Mouse (Mus musculus) v-Abl transformed pro-B cells (cell line): ENCODE measurements at regions not wholly inside any gene's neighbourhood (a gene's known extent, or its start where the extent isn't known, plus 50 kb on each side); places are given as distances from the start of the nearest gene placed in this dataset.
"Not testable (repeated sequence)": the region's sequence is repeated elsewhere in the genome, so short reads cannot be mapped to it uniquely, and the experiment has no call there.

ENCODE experiments used
- in situ Hi-C, 2 experiments: fragments of 400-800 bp; cut with MboI; formaldehyde crosslinking; loops; one replicate each; pipeline ENCODE4 v1.15.1; 2025; ENCODE audit not compliant: unreplicated experiment in 2 of 2

DNA sequence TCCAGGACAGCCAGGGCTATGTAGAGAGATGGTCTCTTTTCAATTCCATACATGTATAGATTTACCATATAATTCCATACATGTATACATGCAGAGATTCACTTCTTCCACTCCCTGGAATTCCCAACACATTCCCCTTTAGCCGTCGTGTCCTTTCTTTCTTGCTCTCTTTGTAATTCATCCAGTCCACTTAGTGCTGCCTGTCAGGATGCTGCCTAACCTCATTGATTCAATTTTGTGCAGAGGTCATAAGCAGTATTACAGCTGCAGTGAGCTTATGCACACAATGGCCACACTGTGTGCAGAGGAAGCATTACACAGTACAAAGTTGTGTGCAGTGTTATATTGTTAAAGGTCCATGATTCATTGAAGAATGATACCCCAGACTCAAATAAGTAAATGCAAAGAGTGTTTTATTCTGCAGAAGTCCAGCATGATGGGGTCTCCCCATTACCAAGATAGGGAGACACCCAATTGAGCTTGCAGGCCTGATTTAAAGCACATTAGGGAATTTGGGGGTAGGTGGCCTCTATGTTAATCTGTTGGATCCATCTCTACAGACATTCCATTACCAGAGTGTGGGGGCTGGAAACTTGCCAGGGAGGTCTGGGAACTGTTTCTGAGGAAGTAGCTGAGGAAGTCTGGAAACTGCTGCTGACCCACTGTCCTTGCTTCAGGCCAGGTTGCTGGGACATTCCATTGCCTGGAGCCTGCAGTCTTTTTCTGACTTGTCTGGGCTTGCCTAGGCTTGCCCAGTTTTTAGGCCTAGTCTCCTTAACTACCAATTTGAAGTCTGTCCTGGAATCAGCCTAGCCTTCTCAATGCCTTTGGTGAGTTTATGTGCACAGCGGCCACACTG lies 72.8 kb downstream of the Fam161a start:
- in situ Hi-C loops, result no loop called here

DNA sequence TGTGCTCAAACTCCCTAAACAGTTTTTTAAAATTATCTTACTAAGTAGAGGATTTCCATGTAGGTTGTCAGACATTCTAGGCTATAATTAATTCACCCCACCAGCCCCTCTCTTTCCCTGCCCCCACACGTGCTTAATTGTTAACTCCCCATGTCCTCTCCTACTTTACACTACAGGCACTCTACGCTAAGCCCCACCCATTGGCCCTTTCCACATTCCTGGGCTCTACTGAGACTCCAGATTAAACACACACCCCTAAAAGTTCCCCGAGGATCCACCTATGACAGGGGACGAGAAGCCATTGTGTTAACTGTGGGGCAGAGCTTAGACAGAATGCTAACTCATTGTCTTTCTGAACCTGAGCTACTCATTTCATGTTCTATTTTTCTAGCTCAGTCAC lies 74.3 kb downstream of the Fam161a start:
- in situ Hi-C loops, result no loop called here

DNA sequence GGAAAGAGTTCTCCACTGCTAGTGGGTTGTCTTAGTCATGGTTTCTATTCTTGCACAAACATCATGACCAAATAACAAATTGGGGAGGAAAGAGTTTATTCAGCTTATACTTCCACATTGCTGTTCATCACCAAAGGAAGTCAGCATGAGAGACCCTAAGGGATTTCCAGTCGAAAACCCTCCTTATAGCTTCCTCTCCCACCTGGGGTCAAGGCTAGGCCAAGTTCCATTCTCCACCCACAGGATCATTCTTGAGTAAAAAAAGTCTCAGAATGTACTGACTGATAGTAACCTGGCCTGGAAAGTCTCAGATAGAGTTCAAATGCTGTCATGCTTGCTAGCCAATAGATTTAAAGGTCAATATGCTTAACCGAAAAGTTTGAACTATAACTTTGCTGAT lies 76.5 kb downstream of the Fam161a start:
- in situ Hi-C loops, result not testable (repeated sequence)

DNA sequence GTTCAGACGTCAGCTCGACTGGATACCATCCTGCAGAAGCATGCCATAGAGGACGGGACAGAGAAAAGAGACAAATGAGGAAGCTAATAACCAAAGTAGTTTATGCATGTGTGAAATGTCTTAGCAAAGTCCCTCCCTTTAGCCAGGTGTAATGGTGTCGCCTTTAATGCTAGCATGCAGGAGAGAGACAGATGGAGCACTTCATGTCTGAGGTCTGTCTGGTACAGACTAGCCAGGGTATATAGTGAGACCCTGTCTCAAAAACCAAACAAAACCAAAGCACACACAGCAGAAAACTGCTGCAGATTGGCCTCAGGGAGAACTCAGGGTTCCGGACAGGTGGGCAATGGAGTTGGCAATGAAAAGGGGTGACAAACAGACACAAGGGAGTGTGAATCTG lies 88.0 kb downstream of the Fam161a start:
- in situ Hi-C loops, result no loop called here

DNA sequence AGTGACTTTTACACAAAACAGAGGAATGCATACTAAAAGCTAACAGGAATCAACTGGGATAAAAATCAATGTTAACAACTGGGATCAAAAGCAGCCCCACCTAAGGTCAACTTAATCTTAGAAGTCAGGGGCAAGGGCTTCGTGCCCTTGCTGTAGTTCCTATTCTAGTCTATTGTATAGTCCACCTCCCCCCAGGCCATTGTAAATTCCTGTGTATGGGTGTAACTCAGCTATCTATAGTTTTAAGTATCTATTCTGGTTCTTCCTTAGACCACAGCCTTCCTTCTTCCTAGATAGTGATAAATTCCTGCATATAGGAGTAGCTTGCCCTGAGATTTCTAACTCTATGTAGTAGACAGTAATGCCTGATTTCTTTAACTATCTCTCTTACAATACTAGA lies 88.4 kb downstream of the Fam161a start:
- in situ Hi-C loops, result not testable (repeated sequence)

DNA sequence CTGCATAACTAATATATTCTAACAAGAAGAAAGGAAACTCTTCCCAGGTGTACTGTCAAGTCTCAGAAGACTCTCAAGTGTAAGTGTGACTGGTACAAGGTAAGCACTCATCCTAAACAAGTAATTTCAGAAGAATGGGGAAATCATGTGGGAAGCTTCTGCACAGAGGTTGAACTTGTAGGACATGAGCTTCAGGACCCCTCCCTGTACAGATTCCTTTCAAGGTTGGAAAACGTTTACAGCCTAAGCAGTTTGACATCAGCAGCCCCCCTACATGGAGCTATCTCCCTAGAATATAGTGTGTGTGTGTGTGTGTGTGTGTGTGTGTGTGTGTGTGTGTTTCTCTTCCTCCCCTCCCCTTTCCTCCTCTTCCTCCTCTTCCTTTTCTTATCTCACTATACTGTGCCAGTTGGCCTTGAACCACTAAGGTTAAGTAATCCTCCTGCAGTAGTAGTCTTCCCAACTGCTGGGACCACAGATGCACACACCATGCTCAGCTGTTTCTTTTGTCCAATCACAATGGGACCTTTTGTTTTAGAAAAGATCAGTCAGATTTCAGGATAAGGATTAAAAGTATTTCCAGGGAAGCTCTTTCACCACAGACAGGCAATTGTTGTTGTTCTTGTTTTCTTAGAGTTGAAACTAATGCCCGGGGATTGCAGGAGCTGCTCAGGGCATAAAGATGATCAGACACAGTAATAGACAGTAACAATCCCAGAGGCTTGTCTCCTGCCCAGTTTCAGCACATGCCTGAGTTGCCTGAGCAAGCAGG lies 89.3 kb downstream of the Fam161a start:
- in situ Hi-C loops, result no loop called here

DNA sequence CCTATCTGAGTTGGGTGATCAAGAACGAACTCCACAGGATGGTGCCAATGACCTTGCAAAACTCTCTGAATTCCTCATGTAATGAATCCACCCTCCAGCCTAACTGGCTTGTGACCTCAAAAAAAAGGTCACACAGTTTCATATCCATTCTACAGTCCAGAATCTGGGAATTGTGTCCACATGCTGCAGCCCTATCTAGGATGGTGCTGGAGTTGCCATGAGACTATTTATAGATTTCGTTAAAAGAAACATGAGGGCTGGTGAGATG lies 89.8 kb downstream of the Fam161a start:
- in situ Hi-C loops, result no loop called here

DNA sequence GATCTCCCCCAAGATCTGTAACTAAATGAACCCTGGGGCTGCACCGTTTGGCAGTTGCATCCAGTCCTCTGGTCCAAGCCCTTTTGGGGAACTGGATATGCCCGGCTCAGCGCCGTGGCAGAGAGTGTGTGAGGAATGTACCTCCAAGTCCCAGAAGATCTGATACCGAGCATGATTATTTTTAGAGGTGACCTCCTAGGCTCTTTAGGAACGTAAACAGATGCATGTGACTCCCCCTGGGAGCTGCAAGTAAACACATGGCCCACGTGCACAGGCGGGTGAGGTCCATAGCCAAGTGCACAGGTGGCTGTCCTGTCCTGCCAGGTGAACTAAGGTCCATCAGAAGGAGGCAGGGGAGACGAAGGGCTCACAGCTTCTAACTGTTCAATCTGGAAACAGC lies 107.3 kb downstream of the Fam161a start:
- in situ Hi-C loops, result no loop called here

DNA sequence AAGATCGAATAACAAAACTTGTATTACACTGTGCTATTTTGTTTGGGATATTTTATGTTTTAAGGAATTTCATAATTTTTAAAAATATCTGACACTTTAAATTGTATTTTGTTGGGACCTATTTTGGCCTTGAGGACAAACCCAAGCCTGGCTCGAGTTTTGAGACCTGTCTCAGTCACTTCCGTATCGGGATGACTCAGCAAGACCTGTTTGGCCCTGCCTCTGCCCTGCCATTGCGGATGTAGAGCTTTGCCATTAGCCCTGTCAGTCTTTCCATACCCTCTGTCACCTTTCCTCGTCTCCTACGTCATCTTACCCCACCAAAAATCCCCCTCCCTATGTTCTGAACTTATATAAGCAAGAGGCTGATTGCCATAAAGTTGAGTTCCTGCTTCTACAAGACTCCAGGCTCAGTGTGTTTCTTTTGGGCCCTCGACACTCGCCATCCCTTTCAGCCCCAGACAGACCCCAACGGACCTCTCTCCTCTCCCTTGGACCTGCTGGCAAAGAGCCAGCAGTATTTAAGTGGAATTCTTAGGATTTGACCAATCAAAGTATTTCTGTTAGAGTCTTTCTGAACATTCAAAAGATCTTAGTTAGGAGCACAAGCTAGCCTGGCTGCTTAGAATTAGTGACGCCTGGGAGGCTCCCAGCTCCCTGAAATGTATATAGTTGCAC lies 113.3 kb downstream of the Fam161a start:
- in situ Hi-C loops, result no loop called here

DNA sequence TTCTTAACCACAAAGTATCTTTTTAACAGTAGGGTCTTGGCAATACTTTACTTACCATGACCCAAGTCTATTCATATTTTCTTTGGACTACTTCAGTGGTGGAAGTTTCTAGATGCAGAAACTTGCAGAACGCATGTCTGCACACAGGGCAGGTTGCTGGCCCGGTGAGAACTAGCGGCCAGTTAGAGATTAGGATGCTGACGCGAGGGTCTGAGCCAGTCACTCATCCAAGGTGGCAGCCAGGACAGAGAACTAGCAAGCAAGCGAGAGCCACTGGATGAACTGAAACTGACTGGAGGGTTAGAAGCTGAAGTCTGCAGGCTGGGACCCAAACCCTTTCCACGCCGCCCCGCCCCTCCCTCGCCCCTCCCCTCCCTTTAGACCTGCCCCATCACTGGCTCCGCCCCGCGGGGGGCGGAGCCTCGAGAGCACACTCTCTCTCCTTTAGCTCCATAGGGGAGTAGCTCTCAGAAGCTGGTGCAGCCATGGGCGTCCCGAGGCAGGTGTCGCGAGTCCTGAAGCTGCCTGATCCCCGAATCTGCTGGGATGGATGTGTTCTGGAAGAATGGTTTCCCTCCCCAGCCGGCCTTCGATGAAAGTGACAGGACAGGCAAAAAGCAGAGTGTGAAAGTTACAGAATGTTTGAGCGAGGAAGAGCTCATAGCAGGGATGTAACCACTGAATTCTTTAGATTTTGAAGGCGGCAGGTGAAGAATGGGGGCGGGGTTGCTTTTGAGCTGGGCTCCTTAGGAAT lies 117.0 kb downstream of the Fam161a start:
- in situ Hi-C loops, result no loop called here

DNA sequence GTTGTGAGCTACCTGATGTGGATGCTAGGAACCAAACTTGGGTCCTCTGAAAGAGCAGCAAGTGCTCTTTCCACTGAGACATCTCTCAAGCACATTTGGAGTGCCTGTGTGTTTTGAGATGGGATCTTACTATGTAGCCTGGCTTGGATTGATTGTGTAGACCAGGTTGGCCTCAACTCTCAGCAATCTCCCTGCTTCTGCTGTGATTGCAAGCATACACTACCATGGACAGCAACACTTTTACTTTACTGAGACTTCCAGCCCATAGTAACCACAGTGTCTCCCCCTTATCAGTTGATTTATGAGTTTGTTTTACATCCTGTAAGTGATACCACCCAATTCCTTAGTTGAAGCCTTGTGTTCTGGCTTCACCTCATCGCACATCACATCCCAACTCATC lies 123.8 kb downstream of the Fam161a start:
- in situ Hi-C loops, result loop anchor here (25.0 kb wide), 2 partner anchors 831 to 894 kb away; no protein-coding TSS in a partner anchor

DNA sequence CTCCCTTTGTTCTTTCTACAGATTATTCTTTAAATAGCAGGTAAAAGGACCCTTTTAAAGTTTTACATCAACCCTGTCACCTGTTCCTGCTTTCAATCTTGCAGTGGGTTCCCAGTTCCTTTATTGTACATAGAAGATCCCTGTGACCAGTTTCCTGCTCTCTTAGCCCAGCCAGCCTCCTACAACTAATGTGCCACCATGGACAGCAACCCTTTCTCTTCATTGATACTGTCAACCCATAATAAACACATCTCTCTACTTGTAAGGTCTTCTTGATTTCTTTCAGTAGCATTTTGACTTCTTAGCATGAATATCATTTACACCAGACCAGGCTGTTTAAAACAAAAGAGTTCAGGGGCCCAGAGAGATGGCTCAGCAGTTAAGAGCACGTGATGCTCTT lies 124.2 kb upstream of the Xpo1 start:
- in situ Hi-C loops, result loop anchor here (25.0 kb wide), 2 partner anchors 831 to 894 kb away; no protein-coding TSS in a partner anchor

DNA sequence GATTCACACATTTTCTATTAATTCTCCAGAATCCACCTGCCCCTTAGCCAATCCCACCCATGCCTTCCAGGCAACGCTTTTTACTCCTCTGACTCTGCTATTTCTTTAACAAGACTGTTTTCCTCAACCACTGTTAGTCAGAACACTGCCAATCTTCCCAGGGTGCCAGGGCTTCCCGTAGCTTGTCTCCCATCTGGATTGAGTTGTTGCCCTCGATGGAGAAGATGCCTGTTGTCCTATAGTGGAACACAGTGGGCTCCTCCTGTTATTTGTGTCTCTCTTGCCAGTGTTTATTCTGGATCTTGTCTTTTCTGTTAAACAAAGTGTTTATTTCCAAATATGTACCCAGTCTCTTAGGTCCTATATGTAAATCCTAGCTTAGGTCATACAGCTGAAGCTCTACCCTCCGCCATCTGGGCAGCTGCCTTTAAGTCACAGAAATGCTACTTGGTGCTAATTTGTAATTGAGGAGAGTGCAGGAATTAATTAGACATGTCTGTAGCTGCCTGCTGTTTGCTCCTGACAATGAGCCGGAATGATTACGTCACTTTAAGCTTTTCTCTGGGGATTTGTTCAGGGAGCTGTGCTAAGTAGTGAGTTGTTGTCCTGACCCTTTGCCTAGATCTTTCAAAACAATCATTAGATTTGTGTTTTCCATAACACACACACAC lies 115.3 kb upstream of the Xpo1 start:
- in situ Hi-C loops, result loop anchor here (10.0 to 25.0 kb wide), 3 partner anchors 126 to 903 kb away; no protein-coding TSS in a partner anchor

DNA sequence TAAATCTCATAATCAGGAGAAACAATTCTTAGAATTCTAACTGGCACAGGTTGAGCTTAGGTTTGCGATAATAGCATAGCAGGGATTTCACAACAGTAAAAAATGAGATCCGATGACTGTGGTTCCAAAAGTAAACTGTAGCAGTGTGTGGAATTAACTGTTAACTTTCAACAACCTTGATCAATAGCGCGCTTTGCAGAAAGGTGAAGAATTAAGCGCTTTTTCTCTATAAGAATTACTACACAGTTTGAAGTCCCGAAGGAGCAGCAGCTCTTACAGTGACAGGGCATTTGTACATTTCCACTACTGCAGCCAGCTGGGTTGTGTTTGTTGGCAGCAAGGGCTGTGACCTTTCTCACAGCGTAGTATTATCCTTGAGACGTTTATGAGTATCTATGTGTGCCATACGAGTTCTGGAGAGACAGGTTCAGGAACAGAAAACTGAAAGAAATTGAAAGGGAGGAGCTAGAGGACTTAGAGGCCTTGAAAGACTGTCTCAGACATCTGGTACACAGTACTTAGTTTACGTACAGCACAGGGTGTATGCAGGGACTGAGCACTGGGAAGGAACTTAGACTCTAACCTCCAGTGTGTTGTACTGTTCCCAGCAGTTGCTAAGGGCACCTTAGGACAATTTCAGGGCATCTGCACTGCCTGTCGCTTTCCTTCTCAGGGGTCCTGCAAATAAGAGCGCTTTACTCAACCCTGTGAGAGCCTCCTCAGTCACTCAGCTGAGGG lies 114.6 kb upstream of the Xpo1 start:
- in situ Hi-C loops, result loop anchor here (10.0 to 25.0 kb wide), 3 partner anchors 126 to 904 kb away; no protein-coding TSS in a partner anchor

DNA sequence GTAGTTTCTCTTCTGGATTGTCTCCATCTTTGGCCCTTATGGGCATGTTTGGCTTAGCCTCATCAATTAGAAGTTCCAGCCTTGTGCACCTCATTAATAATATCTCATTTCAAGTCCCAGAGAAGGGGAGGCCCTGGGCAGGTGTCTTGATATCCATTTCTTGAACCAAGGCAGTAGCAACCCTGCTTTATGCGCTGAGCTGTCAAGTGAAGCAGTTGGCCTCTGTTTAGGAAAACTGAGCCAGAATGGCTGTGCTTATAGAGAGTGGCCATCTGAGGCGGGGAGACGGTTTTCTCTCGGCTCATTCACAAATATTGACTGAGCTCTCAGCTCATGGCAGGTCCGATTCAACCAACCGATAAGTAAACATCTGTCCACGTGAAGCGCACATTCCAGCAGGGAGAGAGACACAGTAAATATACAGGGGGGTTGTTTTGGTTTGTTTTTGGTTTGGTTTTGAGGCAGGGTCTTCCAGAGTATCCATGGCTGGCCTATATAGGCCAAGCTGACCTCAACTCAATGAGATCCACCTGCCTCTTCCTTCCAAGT lies 107.7 kb upstream of the Xpo1 start:
- in situ Hi-C loops, result loop anchor here (10.0 to 25.0 kb wide), 3 partner anchors 133 to 911 kb away; no protein-coding TSS in a partner anchor

DNA sequence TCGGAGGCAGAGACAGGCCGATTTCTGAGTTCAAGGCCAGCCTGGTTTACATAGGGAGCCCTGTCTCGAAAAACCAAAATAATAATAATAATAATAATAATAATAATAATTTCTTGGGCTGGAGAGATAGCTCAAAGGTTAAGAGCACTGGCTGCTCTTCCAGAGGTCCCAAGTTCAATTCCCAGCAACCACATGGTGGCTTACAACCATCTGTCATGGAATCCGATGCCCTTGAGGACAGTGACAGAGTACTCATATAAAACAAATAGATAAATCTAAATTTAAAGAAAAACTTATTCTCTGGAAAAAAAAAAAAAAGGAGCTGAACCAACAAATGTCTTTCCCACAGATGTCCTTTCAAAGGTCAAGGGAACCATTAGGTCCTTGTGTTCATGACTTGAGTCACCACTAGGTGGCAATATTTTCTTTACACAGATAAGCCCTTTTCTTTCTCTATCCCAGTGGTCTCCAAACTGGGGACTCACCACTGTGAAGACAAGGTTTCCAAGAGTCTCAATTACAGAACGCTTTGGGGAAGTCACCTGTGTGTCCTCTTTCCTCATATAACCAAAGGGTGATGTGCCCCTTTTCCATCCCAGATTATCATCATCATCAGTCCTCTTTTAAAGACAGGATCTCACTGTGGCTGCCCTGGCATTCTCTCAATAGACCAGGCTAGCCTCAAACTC lies 106.1 kb upstream of the Xpo1 start:
- in situ Hi-C loops, result loop anchor here (5.0 to 25.0 kb wide), 7 partner anchors 123 to 912 kb away; no protein-coding TSS in a partner anchor

DNA sequence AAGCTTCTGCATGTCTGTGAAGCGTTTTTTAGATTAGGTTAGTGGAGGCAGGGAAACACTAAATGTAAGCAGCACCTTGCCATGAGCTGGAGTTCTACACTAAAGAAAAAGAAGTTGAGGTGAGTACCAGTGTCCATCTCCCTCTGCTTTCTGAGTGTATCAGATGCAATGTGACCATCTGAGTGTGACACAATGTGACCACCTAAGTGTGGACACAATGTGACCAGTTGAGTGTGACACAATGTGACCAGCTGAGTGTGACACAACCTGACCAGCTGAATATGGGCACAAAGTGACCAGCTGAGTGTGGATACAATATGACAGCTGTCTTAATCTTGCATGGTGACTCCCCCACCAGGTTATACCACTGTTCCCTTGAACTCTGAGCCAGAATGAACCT lies 101.0 kb upstream of the Xpo1 start:
- in situ Hi-C loops, result loop anchor here (5.0 to 25.0 kb wide), 6 partner anchors 117 to 807 kb away; no protein-coding TSS in a partner anchor

DNA sequence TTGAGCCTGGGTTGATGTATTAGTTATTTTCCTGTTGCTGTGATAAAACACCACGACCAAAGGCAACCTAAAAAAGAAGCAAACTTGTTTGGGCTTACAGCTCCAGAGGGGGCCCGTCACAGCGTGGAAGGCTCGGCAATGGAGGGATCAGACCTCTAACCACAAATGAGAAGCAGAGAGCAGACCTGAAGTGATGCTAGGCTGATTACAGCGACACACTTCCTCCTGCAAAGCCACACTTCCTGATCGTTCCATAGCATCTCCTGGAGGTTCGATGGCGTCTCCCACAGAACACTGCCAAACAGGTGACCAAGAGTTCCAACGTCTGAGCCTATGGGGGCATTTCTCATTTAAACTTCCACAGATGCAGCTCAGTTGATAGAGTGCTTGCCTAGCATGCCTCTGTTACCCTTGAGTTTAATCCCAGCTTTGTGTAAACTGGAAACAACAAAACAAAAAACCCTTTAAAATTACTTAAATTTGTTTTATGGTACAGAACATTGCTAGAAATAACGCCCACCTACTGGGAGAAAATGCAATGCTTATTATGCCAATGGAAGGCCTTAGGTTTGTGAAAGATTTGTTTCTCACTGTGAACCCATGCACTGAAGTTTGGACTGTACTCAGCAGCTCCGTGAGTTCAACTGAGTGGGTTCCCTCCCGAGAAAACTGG lies 87.2 kb upstream of the Xpo1 start:
- in situ Hi-C loops, result loop anchor here (25.0 kb wide), 3 partner anchors 394 to 794 kb away; no protein-coding TSS in a partner anchor
